ENCODE assay signal across 15 mouse cellular contexts in genomic region chr5:91767886-91768285, GRCm38 (mm10).
DNase-seq lines count a peak whose midpoint lies in the region; TF ChIP-seq lines count a peak whose summit lies in the region.
"Had no signal": no experiment of that assay in that cellular context is flagged by ENCODE, and none has a peak within 500 bp of the region (broad histone marks: within the 10 kb centered on the region; RNA-seq: fewer than 3 reads in every experiment).

No protein-coding gene starts in this region.

- no peak for TF ChIP-seq CTCF in brain, embryonic 14.5 days (IDR thresholded peaks at IDR 0.05; ENCODE audit: borderline replicate concordance, extremely low read depth, insufficient read depth, insufficient read length)

- TF ChIP-seq POLR2A in brain, embryonic 14.5 days (IDR thresholded peaks at IDR 0.05; ENCODE audit: borderline replicate concordance, extremely low read depth, insufficient read depth, insufficient read length, poor library complexity, severe bottlenecking), result no peak

- DNase-seq in layer of hippocampus, adult 18-20 months (ENCODE audit: low spot score in 2 of 2), result peak; percentile 21 to 67
- DNase-seq in layer of hippocampus, postnatal 25 days (ENCODE audit: extremely low spot score in 1 of 2, low spot score in 1 of 2), result no peak
- peak; percentile 7 for DNase-seq in brain, adult 2 months (ENCODE audit: low read depth, low spot score)
- peak; percentile 26 for DNase-seq in brain, embryonic 14.5 days (ENCODE audit: low read depth)
- DNase-seq in lung, postnatal 14 days, result no peak
- no peak for DNase-seq in heart, adult 9 months (ENCODE audit: low spot score in 2 of 2)
- DNase-seq: adrenal gland, adult 2 months; adrenal gland, postnatal 25 days; cerebellum, adult 11 months; cerebellum, adult 2 months; cerebellum, adult 9-11 months; cerebellum, postnatal 25 days; gastrocnemius, postnatal 10 days; gastrocnemius, postnatal 36 days; heart, adult 2 months had no signal

Comparison
In these comparisons a context has a peak if more than half of its experiments do, and no peak if none do; other contexts are left out.
1. DNase-seq: peak in layer of hippocampus, adult 18-20 months (2 of 2), brain, adult 2 months (single experiment) and brain, embryonic 14.5 days (single experiment); none in layer of hippocampus, postnatal 25 days (0 of 2), lung, postnatal 14 days (single experiment) and heart, adult 9 months (0 of 2).